Mouse (Mus musculus): ENCODE results near the gene Mdga1.

DNA sequence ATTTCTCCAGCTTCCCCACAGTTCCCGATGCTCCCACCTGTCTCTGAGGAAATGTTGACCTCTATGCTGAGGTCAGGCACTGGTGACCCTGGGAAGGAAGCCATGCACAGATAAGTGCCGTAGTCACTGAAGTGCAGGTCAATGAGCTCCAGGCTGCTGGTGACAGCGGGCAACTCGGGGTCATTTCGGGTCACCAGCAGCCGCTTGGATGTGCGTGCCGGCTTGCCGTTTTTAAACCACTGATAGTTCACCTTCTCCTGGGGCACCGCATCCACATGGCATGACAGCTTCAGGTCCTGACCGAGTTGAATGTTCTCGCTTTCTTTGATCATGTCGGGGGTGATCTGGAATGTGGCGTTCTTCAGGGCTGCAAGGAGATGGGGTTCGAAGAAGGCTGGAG, 123.6 kb downstream of the Mdga1 start:
- TF ChIP-seq CTCF (IDR thresholded peaks at IDR 0.05; ENCODE audit: low read depth, low read length) (no peak), GATA2 (IDR thresholded peaks at IDR 0.05; ENCODE audit: borderline replicate concordance, low read depth, low read length) (no peak)
